Mouse (Mus musculus): ENCODE measurements around the gene Cadm4. TPM values are rescaled to one million over a fixed set of nuclear protein-coding genes. Genes with fewer than 3 reads are reported as not detected.
"Not testable (repeated sequence)": the region's sequence is repeated elsewhere in the genome, so short reads cannot be mapped to it uniquely, and the experiment has no call there.

Gene Cadm4
- polyA plus RNA-seq, 1 experiment = 10.0 TPM

- DNase-seq (ENCODE audit: low spot score) = no peak
Observed at GRCm38 (mm10) chr7:24467886-24468285, 13.9 kb upstream of the Cadm4 start.

GRCm38 (mm10) chr7:24469126-24469525 lies 12.7 kb upstream of the Cadm4 start:
- DNase-seq (ENCODE audit: low spot score) = no peak

- no peak for DNase-seq (ENCODE audit: low spot score)
Observed at GRCm38 (mm10) chr7:24470356-24470755, 11.5 kb upstream of the Cadm4 start.

- no peak for DNase-seq (ENCODE audit: low spot score)
Observed at GRCm38 (mm10) chr7:24472442-24472841, 9.4 kb upstream of the Cadm4 start.

- no peak for DNase-seq (ENCODE audit: low spot score)
Observed at GRCm38 (mm10) chr7:24472937-24473336, 8.9 kb upstream of the Cadm4 start.

- DNase-seq (ENCODE audit: low spot score) = no peak
Observed at GRCm38 (mm10) chr7:24473913-24474529, 7.8 kb upstream of the Cadm4 start.

- no peak for DNase-seq (ENCODE audit: low spot score)
Observed at GRCm38 (mm10) chr7:24474811-24475506, 6.9 kb upstream of the Cadm4 start.

GRCm38 (mm10) chr7:24476338-24476737 lies 5.5 kb upstream of the Cadm4 start:
- no peak for DNase-seq (ENCODE audit: low spot score)

- DNase-seq (ENCODE audit: low spot score) = no peak
Observed at GRCm38 (mm10) chr7:24476856-24477255, 5.0 kb upstream of the Cadm4 start.

GRCm38 (mm10) chr7:24478911-24479310 lies 2.9 kb upstream of the Cadm4 start:
- no peak for DNase-seq (ENCODE audit: low spot score)

- DNase-seq (ENCODE audit: low spot score) = no peak
Observed at GRCm38 (mm10) chr7:24479685-24480084, 2.1 kb upstream of the Cadm4 start.

GRCm38 (mm10) chr7:24480121-24480941 lies 1.5 kb upstream of the Cadm4 start:
- DNase-seq (ENCODE audit: low spot score) = no peak

GRCm38 (mm10) chr7:24480986-24481473 lies 793 bp upstream of the Cadm4 start:
- DNase-seq (ENCODE audit: low spot score) = no peak

- DNase-seq (ENCODE audit: low spot score) = no peak
Observed at GRCm38 (mm10) chr7:24482208-24483020, 591 bp downstream of the Cadm4 start.

GRCm38 (mm10) chr7:24483291-24483690 lies 1.5 kb downstream of the Cadm4 start:
- DNase-seq (ENCODE audit: low spot score) = not testable (repeated sequence)

- no peak for DNase-seq (ENCODE audit: low spot score)
Observed at GRCm38 (mm10) chr7:24485481-24485880, 3.7 kb downstream of the Cadm4 start.

- no peak for DNase-seq (ENCODE audit: low spot score)
Observed at GRCm38 (mm10) chr7:24486654-24487130, 4.9 kb downstream of the Cadm4 start.

GRCm38 (mm10) chr7:24487403-24487802 lies 5.6 kb downstream of the Cadm4 start:
- DNase-seq (ENCODE audit: low spot score) = no peak

- DNase-seq (ENCODE audit: low spot score) = no peak
Observed at GRCm38 (mm10) chr7:24488303-24488702, 6.5 kb downstream of the Cadm4 start.

GRCm38 (mm10) chr7:24499856-24500577 lies 18.2 kb downstream of the Cadm4 start:
- no peak for DNase-seq (ENCODE audit: low spot score)

- no peak for DNase-seq (ENCODE audit: low spot score)
Observed at GRCm38 (mm10) chr7:24500929-24501328, 19.1 kb downstream of the Cadm4 start.

All from urinary bladder, adult 2 months (tissue).